In genomic region chr12:69424971-69425370, GRCm38 (mm10) we compare ENCODE assay signal across 8 mouse cellular contexts. TPM values are rescaled to one million over a fixed set of nuclear protein-coding genes. Genes with fewer than 3 reads are reported as not detected.
DNase-seq lines count a peak whose midpoint lies in the region; ATAC-seq lines count a peak whose summit lies in the region.

No protein-coding gene starts in this region.

- no peak overlapping the region for H3K4me2 ChIP-seq in stomach, embryonic 16.5 days (ENCODE audit: low read depth, low read length)

- ATAC-seq in megakaryocyte, adult 5-6 weeks (ENCODE audit: poor library complexity, severe bottlenecking): no peak
- peak; percentile 25; the same call in 1 of the 2 replicates for ATAC-seq in stomach, embryonic 16.5 days (ENCODE audit: insufficient read depth, low FRiP score)
- no peak for ATAC-seq in erythroid progenitor cell, adult 5-6 weeks (replicated peaks; ENCODE audit: low FRiP score, poor library complexity, severe bottlenecking)

- no peak overlapping the region for H3K9ac ChIP-seq in stomach, embryonic 16.5 days (ENCODE audit: low read length)

- peak; percentile 48 for DNase-seq in forelimb bud, embryonic 11.5 days (ENCODE audit: low read depth, low spot score)
- DNase-seq in kidney, postnatal 36 days: peak; percentile 70 to 81
- DNase-seq in right cerebral cortex, postnatal 25 days: no peak
- DNase-seq in frontal cortex, postnatal 36 days (ENCODE audit: low spot score in 2 of 2): no peak

- H3K36me3 ChIP-seq in megakaryocyte, embryonic 14.5 days (replicated peaks; ENCODE audit: low read length): no peaks in the 10 kb centered on the region
- no peaks in the 10 kb centered on the region for H3K36me3 ChIP-seq in stomach, embryonic 16.5 days (ENCODE audit: control insufficient read depth, insufficient read depth, low read length)

- H3K27me3 ChIP-seq in megakaryocyte, embryonic 14.5 days (replicated peaks): peaks cover 43% of the 10 kb centered on the region
- H3K27me3 ChIP-seq in stomach, embryonic 16.5 days (ENCODE audit: control insufficient read depth, insufficient read depth, low read length): no peaks in the 10 kb centered on the region

- WGBS in stomach, embryonic 16.5 days: 66% methylated on average over 14 of the region's 14 CpGs

- peak overlapping the region; percentile 1 for H3K4me3 ChIP-seq in megakaryocyte, embryonic 14.5 days (replicated peaks)
- no peak overlapping the region for H3K4me3 ChIP-seq in stomach, embryonic 16.5 days (replicated peaks; ENCODE audit: low read length)

- H3K27ac ChIP-seq in stomach, embryonic 16.5 days (ENCODE audit: low read length): peak overlapping the region; percentile 54

- peaks cover 32% of the 10 kb centered on the region for H3K4me1 ChIP-seq in megakaryocyte, embryonic 14.5 days
- peaks cover 3% of the 10 kb centered on the region; the same call in 1 of the 2 replicates for H3K4me1 ChIP-seq in stomach, embryonic 16.5 days (ENCODE audit: control insufficient read depth, insufficient read depth, low read length)

- H3K9me3 ChIP-seq in megakaryocyte, embryonic 14.5 days: peaks cover 12% of the 10 kb centered on the region
- H3K9me3 ChIP-seq in stomach, embryonic 16.5 days (replicated peaks; ENCODE audit: control insufficient read depth, low read length): no peaks in the 10 kb centered on the region

RNA-seq across cellular contexts. Expression of gene Gm9887, which starts 52.7 kb away (rescaled TPM):
- polyA plus RNA-seq in megakaryocyte, embryonic 14.5 days (2012; ENCODE audit: insufficient read depth, low replicate concordance): 3.3 and 4.8 TPM in 2 replicates
- not detected in 2 replicates for total RNA-seq in megakaryocyte, adult 5-6 weeks (2015)
- total RNA-seq in megakaryocyte, adult 5-6 weeks (2017): not detected in 2 replicates
- polyA plus RNA-seq in stomach, embryonic 16.5 days (2015; fragmentation: Nextera tagmentation; extraction: Ambion mirVana): 0.80 and 0.94 TPM in 2 replicates
- total RNA-seq in erythroid progenitor cell, adult 5-6 weeks (2015; ENCODE audit: low replicate concordance): not detected in 2 replicates
- not detected in 2 replicates for total RNA-seq in erythroid progenitor cell, adult 5-6 weeks (2017; ENCODE audit: low replicate concordance)

RNA-seq across cellular contexts. Expression of gene Arf6, which starts 53.0 kb away (rescaled TPM):
- polyA plus RNA-seq in megakaryocyte, embryonic 14.5 days (2012; ENCODE audit: insufficient read depth, low replicate concordance): 211 and 251 TPM in 2 replicates
- 78.8 and 94.8 TPM in 2 replicates for total RNA-seq in megakaryocyte, adult 5-6 weeks (2015)
- 125 and 133 TPM in 2 replicates for total RNA-seq in megakaryocyte, adult 5-6 weeks (2017)
- polyA plus RNA-seq in stomach, embryonic 16.5 days (2015; fragmentation: Nextera tagmentation; extraction: Ambion mirVana): 39.3 and 42.3 TPM in 2 replicates
- 59.5 and 60.8 TPM in 2 replicates for total RNA-seq in erythroid progenitor cell, adult 5-6 weeks (2015; ENCODE audit: low replicate concordance)
- 93.7 and 94.4 TPM in 2 replicates for total RNA-seq in erythroid progenitor cell, adult 5-6 weeks (2017; ENCODE audit: low replicate concordance)

Comparison
In these comparisons a context has a peak if more than half of its experiments do, and no peak if none do; other contexts are left out.
1. DNase-seq: peak in forelimb bud, embryonic 11.5 days (single experiment) and kidney, postnatal 36 days (2 of 2); none in right cerebral cortex, postnatal 25 days (single experiment) and frontal cortex, postnatal 36 days (0 of 2).